Mouse (Mus musculus) limb, embryonic 12.5 days (tissue): ENCODE data around the gene Smco4. TPM values are rescaled to one million over a fixed set of nuclear protein-coding genes. Genes with fewer than 3 reads are reported as not detected.

ENCODE experiments used
- ATAC-seq: fragments of 200-750 bp; cut with Nextera tagmentation; 2 replicates; pipeline ENCODE4 v1.8.0; 2017; ENCODE audit warnings: low read depth, moderate TSS enrichment; ENCODE audit not compliant: insufficient number of reproducible peaks, insufficient read depth, low FRiP score, low TSS enrichment
- H3K27ac ChIP-seq: fragments of 300-500 bp; sonication (generic); 2 replicates; pipeline ENCODE4 v1.5.1; 2016; ENCODE audit warnings: mild to moderate bottlenecking, moderate library complexity
- H3K27me3 ChIP-seq: fragments of 300-500 bp; sonication (generic); 2 replicates; pipeline ENCODE4 v1.6.1; 2016; ENCODE audit warnings: mild to moderate bottlenecking, moderate library complexity
- H3K36me3 ChIP-seq: fragments of 300-500 bp; sonication (generic); 2 replicates; pipeline ENCODE4 v1.6.1; 2016; ENCODE audit warnings: mild to moderate bottlenecking, moderate library complexity
- H3K4me1 ChIP-seq: fragments of 300-500 bp; sonication (generic); replicated peaks from 2 replicates; pipeline ENCODE4 v1.6.1; 2016
- H3K4me2 ChIP-seq: fragments of 300-500 bp; sonication (generic); 2 replicates; pipeline ENCODE4 v1.6.1; 2016; ENCODE audit warnings: mild to moderate bottlenecking, moderate library complexity
- H3K4me3 ChIP-seq: fragments of 300-500 bp; sonication (generic); replicated peaks from 2 replicates; pipeline ENCODE4 v1.5.1; 2016; ENCODE audit warnings: mild to moderate bottlenecking
- H3K9ac ChIP-seq: fragments of 300-500 bp; sonication (generic); replicated peaks from 2 replicates; pipeline ENCODE4 v1.6.1; 2016; ENCODE audit warnings: mild to moderate bottlenecking, moderate library complexity
- H3K9me3 ChIP-seq: fragments of 300-500 bp; sonication (generic); 2 replicates; pipeline ENCODE4 v1.6.1; 2016; ENCODE audit warnings: mild to moderate bottlenecking, moderate library complexity
- WGBS: fragments of 180-500 bp; shearing (Covaris S2); methylation state at CpG from one replicate; pipeline ENCODE4 v1.1.7; 2016; 5-methylcytosine and 5-hydroxymethylcytosine counted together
- polyA plus RNA-seq: library from polyadenylated mRNA; unstranded; fragments of >200 nt; fragmentation: Nextera tagmentation; extraction: Ambion mirVana; gene quantifications from 2 replicates; pipeline ENCODE4 v1.2.1, GENCODE M21; 2016

The Smco4 gene
- polyA plus RNA-seq, 1 experiment from 2014 or later: 2.0 TPM

DNA sequence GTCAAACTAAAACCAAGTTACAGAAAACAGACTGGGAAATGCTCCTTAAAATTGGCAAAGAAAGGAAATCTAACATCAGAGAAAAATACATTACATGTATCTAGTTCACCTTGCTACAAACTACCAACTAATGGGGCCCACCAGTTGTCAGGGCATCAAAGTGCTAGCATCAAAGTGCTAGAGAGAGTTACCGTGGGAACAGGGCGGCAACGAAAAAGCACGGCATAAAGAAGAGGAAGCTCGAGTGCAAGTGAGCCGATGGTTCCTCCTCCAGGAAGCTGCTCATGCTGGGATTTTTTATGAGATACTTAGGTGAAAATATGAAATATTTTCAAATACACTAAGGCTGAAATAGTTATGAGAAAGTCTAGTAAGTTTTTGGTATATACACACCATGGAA lies 86.9 kb downstream of the Smco4 start:
- peaks cover 3% of the 10 kb centered on the region; the same call in 1 of the 2 replicates for H3K9me3 ChIP-seq
- WGBS: 28% methylated on average over 6 of the region's 6 CpGs
- no peak overlapping the region for H3K27ac ChIP-seq
- H3K4me2 ChIP-seq: no peak overlapping the region
- no peaks in the 10 kb centered on the region for H3K27me3 ChIP-seq
- no peak for ATAC-seq
- no peaks in the 10 kb centered on the region for H3K36me3 ChIP-seq
- no peak overlapping the region for H3K4me3 ChIP-seq
- H3K4me1 ChIP-seq: peaks cover 4% of the 10 kb centered on the region; the same call in 1 of the 2 replicates
- no peak overlapping the region for H3K9ac ChIP-seq

DNA sequence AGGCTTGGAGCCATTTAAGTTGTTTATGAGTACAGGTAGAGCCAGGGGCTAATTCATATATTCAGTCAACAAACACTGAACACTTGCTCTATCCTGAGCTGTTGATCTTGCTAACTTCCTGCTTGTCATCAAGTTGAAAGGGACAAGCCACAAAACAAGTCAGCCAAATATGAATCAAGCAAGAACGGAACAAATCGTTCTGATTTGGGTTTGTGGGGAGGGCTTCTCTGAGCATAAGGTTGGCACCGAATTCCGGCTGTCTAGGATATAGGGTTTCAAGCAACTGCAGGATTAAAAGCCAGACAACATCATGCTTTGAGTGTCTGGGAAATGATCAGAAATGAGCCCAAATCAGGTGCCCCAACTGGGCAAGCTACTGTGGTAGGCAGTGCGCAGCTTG lies 88.8 kb downstream of the Smco4 start:
- Histone ChIP-seq H3K4me1 (peaks cover 8% of the 10 kb centered on the region), H3K4me2 (no peak overlapping the region), H3K27ac (no peak overlapping the region), H3K27me3 (no peaks in the 10 kb centered on the region), H3K4me3 (no peak overlapping the region), H3K9ac (no peak overlapping the region), H3K36me3 (no peaks in the 10 kb centered on the region), H3K9me3 (no peaks in the 10 kb centered on the region)
- WGBS: 86% methylated on average over 5 of the region's 5 CpGs
- ATAC-seq: no peak

- H3K9me3 ChIP-seq: no peaks in the 10 kb centered on the region
- ATAC-seq: no peak
- no peaks in the 10 kb centered on the region for H3K36me3 ChIP-seq
- no peak overlapping the region for H3K27ac ChIP-seq
- no peak overlapping the region for H3K9ac ChIP-seq
- peaks cover 14% of the 10 kb centered on the region for H3K4me1 ChIP-seq
- no peak overlapping the region for H3K4me2 ChIP-seq
- no peaks in the 10 kb centered on the region for H3K27me3 ChIP-seq
- 74% methylated on average over 9 of the region's 9 CpGs for WGBS
- H3K4me3 ChIP-seq: no peak overlapping the region
These were observed 91.0 kb downstream of the Smco4 start for GRCm38 (mm10) chr9:15584209-15584608.

- 91% methylated on average over 1 of the region's 1 CpGs for WGBS
- H3K9me3 ChIP-seq: no peaks in the 10 kb centered on the region
- no peak overlapping the region for H3K27ac ChIP-seq
- H3K36me3 ChIP-seq: no peaks in the 10 kb centered on the region
- H3K4me1 ChIP-seq: peaks cover 14% of the 10 kb centered on the region
- no peak overlapping the region for H3K9ac ChIP-seq
- H3K4me2 ChIP-seq: no peak overlapping the region
- ATAC-seq: no peak
- H3K27me3 ChIP-seq: no peaks in the 10 kb centered on the region
- H3K4me3 ChIP-seq: no peak overlapping the region
These were observed 92.7 kb downstream of the Smco4 start for GRCm38 (mm10) chr9:15585956-15586355.

GRCm38 (mm10) chr9:15587157-15587854 lies 94.1 kb downstream of the Smco4 start:
- no peaks in the 10 kb centered on the region for H3K9me3 ChIP-seq
- H3K4me3 ChIP-seq: no peak overlapping the region
- H3K9ac ChIP-seq: no peak overlapping the region
- H3K4me1 ChIP-seq: peaks cover 14% of the 10 kb centered on the region
- no peak overlapping the region for H3K27ac ChIP-seq
- WGBS: 50% methylated on average over 6 of the region's 6 CpGs
- no peaks in the 10 kb centered on the region for H3K36me3 ChIP-seq
- no peaks in the 10 kb centered on the region for H3K27me3 ChIP-seq
- no peak; the same call in 1 of the 2 replicates for ATAC-seq
- no peak overlapping the region for H3K4me2 ChIP-seq

- WGBS: 82% methylated on average over 4 of the region's 4 CpGs
- Histone ChIP-seq H3K9me3 (no peaks in the 10 kb centered on the region), H3K27me3 (peaks cover 5% of the 10 kb centered on the region; the same call in 1 of the 2 replicates), H3K4me2 (no peak overlapping the region), H3K9ac (no peak overlapping the region), H3K4me1 (no peaks in the 10 kb centered on the region), H3K4me3 (no peak overlapping the region), H3K27ac (no peak overlapping the region), H3K36me3 (no peaks in the 10 kb centered on the region)
- ATAC-seq: no peak
These were observed 100.9 kb downstream of the Smco4 start for GRCm38 (mm10) chr9:15594148-15594547.

Other genes with a start within 250 kb of the Smco4 start
- gene Med17, start 213.5 kb upstream of the Smco4 start, polyA plus RNA-seq: 41.0 and 46.0 TPM in 2 replicates
- 85.4 and 86.1 TPM in 2 replicates for gene Taf1d, start 187.2 kb upstream of the Smco4 start, polyA plus RNA-seq
- 8.4 and 10.3 TPM in 2 replicates for gene 4931406C07Rik, start 187.0 kb upstream of the Smco4 start, polyA plus RNA-seq
- gene Cep295, start 135.6 kb upstream of the Smco4 start, polyA plus RNA-seq: 22.4 and 25.3 TPM in 2 replicates
- 0.06 and 0.18 TPM in 2 replicates for gene Deup1, start 134.5 kb downstream of the Smco4 start, polyA plus RNA-seq
- 24.6 and 25.4 TPM in 2 replicates for gene Slc36a4, start 216.3 kb downstream of the Smco4 start, polyA plus RNA-seq